Mouse (Mus musculus): Measurements from ENCODE around the gene Btbd11. TPM values are rescaled to one million over a fixed set of nuclear protein-coding genes. Genes with fewer than 3 reads are reported as not detected.

Gene Btbd11
- polyA plus RNA-seq (2012; rRNA removed): 1.0 and 1.8 TPM in 2 replicates

DNA sequence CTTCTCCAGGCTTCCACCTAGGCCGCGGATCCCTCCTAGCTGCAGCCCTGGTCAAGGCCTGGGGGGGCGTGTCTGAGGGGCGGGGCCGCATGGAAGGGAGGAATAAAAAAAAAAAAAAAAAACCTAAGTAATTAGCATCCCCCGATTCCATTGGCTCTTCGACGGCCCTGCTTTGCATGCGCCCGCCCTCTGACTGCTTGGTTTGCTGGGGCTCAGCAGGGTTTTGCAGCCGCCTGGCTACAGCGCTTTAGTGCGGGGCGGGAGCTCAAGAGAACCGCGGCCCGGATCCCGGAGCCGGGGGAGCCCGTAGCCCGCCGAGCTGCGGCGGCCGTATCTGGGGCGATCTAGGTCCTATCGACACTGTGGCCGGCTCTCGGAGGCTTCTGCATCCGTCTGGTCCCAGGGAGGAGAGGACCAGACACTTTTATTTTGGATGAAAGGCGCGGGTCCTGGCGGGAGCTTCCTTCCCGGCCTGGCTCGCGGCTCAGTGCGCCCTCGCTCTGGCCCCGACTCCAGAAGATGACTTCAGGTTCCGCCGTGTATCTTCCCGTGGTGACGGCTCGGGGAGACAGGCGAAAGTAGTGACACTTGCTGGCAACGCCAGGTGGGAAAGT lies at the start of gene Btbd11:
TSS of gene Btbd11 (plus strand) at position 210 of the 614 bp plus-strand sequence.
- H3K4me1 ChIP-seq (ENCODE audit: control insufficient read depth, insufficient read depth, insufficient read length, low read length): peaks cover 16% of the 10 kb centered on the region; the same call in 1 of the 2 replicates

DNA sequence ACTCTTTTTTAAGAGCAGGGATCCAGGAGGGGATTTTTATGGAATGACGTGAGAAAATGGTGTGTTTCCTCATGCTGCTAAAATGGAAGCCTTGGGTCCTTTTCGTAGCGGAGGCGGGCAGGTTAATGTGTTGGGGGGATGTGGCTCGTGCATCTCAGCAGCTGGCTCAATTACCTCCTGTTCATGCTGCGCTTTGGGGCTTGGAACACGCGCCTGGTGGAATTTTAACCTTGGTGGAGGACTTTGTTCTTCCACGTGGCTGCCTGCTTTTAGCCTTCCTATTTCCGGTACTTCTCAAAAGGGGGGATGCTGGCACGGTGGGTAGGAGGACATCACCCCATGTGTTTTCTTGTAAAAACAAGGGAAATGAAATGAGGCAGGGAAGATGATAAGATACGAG lies 47.9 kb upstream of the Btbd11 start:
- no peaks in the 10 kb centered on the region for H3K27me3 ChIP-seq (ENCODE audit: control insufficient read depth, insufficient read depth, low read length)
- no peaks in the 10 kb centered on the region for H3K4me1 ChIP-seq (ENCODE audit: control insufficient read depth, insufficient read depth, insufficient read length, low read length)
- no peak overlapping the region for H3K4me3 ChIP-seq (ENCODE audit: low read depth, low read length)
- no peaks in the 10 kb centered on the region for H3K36me3 ChIP-seq (ENCODE audit: control insufficient read depth, insufficient read depth, low read length)
- TF ChIP-seq CTCF (IDR thresholded peaks at IDR 0.05; ENCODE audit: extremely low read depth, insufficient read length, insufficient replicate concordance, low read depth, low read length): no peak
- TF ChIP-seq POLR2A (IDR thresholded peaks at IDR 0.05; ENCODE audit: low read depth, low read length): no peak
- H3K27ac ChIP-seq (ENCODE audit: insufficient read depth, low read depth, low read length): no peak overlapping the region
- WGBS: 66% methylated on average over 12 of the region's 12 CpGs

More for the DNA sequence above, at the start of gene Btbd11:
- no peaks in the 10 kb centered on the region for H3K36me3 ChIP-seq (ENCODE audit: control insufficient read depth, insufficient read depth, low read length)
- TF ChIP-seq CTCF (IDR thresholded peaks at IDR 0.05; ENCODE audit: extremely low read depth, insufficient read length, insufficient replicate concordance, low read depth, low read length): no peak
- peak; percentile 74 for TF ChIP-seq POLR2A (IDR thresholded peaks at IDR 0.05; ENCODE audit: low read depth, low read length)
- no peak within 1 kb of the TSS for H3K27ac ChIP-seq (ENCODE audit: insufficient read depth, low read depth, low read length)
- peaks cover 23% of the 10 kb centered on the region for H3K27me3 ChIP-seq (ENCODE audit: control insufficient read depth, insufficient read depth, low read length)
- H3K4me3 ChIP-seq (ENCODE audit: low read depth, low read length): peak within 1 kb of the TSS; percentile 64
- under 1% methylated on average over 46 of the region's 46 CpGs for WGBS

DNA sequence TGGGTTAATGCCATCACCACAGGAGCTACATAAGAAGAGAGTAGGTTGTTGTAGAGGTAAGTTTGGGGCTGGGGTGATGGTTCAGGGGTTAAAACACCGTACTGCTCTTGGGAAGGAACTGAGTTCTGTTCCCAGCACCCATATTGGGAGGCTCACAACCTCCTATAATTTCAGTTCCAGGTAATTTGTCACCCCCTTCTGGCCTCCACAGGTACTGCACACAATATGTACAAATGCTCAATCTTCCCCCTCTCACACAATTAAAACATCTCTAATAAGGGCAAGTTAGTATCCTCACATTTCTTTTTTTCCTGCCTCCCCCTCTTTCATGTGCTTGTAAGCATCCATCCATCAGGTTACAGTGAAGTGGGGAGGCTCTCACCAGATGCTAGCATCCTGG lies 44.7 kb upstream of the Btbd11 start:
- Histone ChIP-seq H3K27ac (ENCODE audit: insufficient read depth, low read depth, low read length) (no peak overlapping the region), H3K36me3 (ENCODE audit: control insufficient read depth, insufficient read depth, low read length) (no peaks in the 10 kb centered on the region), H3K27me3 (ENCODE audit: control insufficient read depth, insufficient read depth, low read length) (no peaks in the 10 kb centered on the region), H3K4me3 (ENCODE audit: low read depth, low read length) (no peak overlapping the region), H3K4me1 (ENCODE audit: control insufficient read depth, insufficient read depth, insufficient read length, low read length) (no peaks in the 10 kb centered on the region)
- 83% methylated on average over 1 of the region's 1 CpGs for WGBS
- no peak for TF ChIP-seq POLR2A (IDR thresholded peaks at IDR 0.05; ENCODE audit: low read depth, low read length)

DNA sequence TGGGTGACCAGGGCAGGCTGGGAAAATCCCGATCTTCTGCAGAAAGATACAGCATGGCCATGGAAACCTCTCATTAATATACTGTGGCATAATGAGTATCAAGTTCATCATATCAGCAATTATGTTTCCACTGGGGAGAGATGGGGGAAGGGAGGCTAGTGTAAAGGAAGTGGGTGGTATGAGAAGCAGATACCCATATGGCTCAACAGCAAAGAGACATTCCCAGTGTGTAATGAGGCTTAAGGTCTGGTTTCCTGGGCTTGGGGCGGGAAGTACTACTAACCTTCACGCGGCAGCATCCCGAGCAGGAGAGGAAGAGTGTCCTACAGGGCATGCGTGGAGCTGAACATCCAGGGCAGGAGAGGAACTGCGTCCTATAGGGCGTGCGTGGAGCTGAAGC lies 39.4 kb upstream of the Btbd11 start:
- 86% methylated on average over 9 of the region's 9 CpGs for WGBS
- Histone ChIP-seq H3K4me1 (ENCODE audit: control insufficient read depth, insufficient read depth, insufficient read length, low read length) (no peaks in the 10 kb centered on the region), H3K4me3 (ENCODE audit: low read depth, low read length) (no peak overlapping the region), H3K27me3 (ENCODE audit: control insufficient read depth, insufficient read depth, low read length) (no peaks in the 10 kb centered on the region; the same call in 1 of the 2 replicates), H3K27ac (ENCODE audit: insufficient read depth, low read depth, low read length) (no peak overlapping the region), H3K36me3 (ENCODE audit: control insufficient read depth, insufficient read depth, low read length) (no peaks in the 10 kb centered on the region)
- TF ChIP-seq CTCF (IDR thresholded peaks at IDR 0.05; ENCODE audit: extremely low read depth, insufficient read length, insufficient replicate concordance, low read depth, low read length): no peak
- no peak for TF ChIP-seq POLR2A (IDR thresholded peaks at IDR 0.05; ENCODE audit: low read depth, low read length)

DNA sequence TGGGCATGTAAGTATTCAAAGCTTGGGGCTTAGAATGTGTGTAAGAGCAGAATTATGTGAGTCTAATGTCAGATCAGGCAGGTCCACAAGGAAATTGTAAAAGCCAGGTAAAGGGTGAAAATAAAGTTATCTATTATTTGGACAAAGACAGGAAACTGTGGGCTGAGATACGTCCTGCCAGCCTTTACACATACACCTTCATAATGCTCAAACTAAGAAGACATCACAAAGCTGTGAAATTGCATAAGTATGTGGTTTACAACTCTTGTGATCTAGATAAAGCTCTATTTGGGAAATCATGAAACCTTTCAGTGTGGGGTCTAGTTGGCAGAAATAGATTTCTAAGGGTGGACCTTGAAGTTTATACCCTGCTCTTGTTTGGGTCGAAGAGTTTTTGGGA lies 34.1 kb upstream of the Btbd11 start:
- H3K36me3 ChIP-seq (ENCODE audit: control insufficient read depth, insufficient read depth, low read length): no peaks in the 10 kb centered on the region
- TF ChIP-seq POLR2A (IDR thresholded peaks at IDR 0.05; ENCODE audit: low read depth, low read length) (no peak), CTCF (IDR thresholded peaks at IDR 0.05; ENCODE audit: extremely low read depth, insufficient read length, insufficient replicate concordance, low read depth, low read length) (no peak)
- H3K4me3 ChIP-seq (ENCODE audit: low read depth, low read length): no peak overlapping the region
- WGBS: 48% methylated on average over 2 of the region's 2 CpGs
- H3K4me1 ChIP-seq (ENCODE audit: control insufficient read depth, insufficient read depth, insufficient read length, low read length): no peaks in the 10 kb centered on the region
- H3K27ac ChIP-seq (ENCODE audit: insufficient read depth, low read depth, low read length): no peak overlapping the region
- H3K27me3 ChIP-seq (ENCODE audit: control insufficient read depth, insufficient read depth, low read length): no peaks in the 10 kb centered on the region; the same call in 1 of the 2 replicates

DNA sequence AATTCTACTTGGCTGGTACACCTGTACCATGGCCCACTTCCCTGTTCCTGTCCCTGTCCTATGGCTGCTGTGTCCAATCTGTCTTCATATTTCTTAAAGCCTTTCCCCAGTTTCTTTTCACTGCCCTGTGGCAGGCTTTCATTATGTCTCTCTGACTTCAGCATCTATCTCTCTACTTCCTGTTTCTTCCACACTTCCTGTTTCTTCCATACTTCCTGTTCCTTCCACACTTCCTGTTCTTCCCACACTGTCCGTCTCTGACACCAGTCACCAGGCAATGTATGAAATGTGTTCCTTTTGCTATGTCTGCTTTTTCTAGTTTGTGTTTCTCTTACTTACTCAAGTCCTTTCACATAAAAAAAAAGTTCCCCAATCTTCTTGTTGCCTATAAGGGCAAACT lies 32.3 kb upstream of the Btbd11 start:
- TF ChIP-seq CTCF (IDR thresholded peaks at IDR 0.05; ENCODE audit: extremely low read depth, insufficient read length, insufficient replicate concordance, low read depth, low read length) (no peak), POLR2A (IDR thresholded peaks at IDR 0.05; ENCODE audit: low read depth, low read length) (no peak)
- H3K4me1 ChIP-seq (ENCODE audit: control insufficient read depth, insufficient read depth, insufficient read length, low read length): no peaks in the 10 kb centered on the region
- WGBS: 76% methylated on average over 1 of the region's 1 CpGs
- H3K36me3 ChIP-seq (ENCODE audit: control insufficient read depth, insufficient read depth, low read length): no peaks in the 10 kb centered on the region
- no peak overlapping the region for H3K4me3 ChIP-seq (ENCODE audit: low read depth, low read length)
- H3K27me3 ChIP-seq (ENCODE audit: control insufficient read depth, insufficient read depth, low read length): no peaks in the 10 kb centered on the region
- H3K27ac ChIP-seq (ENCODE audit: insufficient read depth, low read depth, low read length): no peak overlapping the region

DNA sequence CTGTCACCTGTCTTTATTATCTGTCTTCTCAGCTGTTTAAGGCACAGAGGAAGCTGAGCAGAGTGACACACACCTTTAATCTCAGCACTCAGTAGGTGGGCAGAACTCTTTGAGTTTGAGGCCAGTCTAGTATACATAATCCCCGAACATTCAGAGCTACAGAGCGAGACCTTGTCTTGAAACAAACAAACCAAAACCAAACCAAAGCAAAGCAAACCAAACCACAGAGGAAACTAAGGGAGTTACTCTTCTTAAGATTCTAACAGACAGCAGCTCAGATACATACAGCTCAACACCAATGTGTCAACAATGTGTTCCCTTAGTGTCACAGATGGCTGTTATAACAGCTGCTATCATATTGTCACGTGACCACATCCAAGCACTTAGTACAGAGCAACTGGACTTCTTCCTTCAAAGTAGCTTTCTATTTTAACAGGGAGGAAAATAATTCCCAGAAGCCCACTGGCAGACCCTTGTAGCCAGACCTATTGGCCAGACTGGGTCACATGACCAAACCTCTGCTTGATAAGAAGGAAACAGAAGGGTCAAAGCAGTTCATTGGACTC lies 27.0 kb upstream of the Btbd11 start:
- 82% methylated on average over 3 of the region's 3 CpGs for WGBS
- no peak for TF ChIP-seq POLR2A (IDR thresholded peaks at IDR 0.05; ENCODE audit: low read depth, low read length)
- TF ChIP-seq CTCF (IDR thresholded peaks at IDR 0.05; ENCODE audit: extremely low read depth, insufficient read length, insufficient replicate concordance, low read depth, low read length): no peak
- H3K27me3 ChIP-seq (ENCODE audit: control insufficient read depth, insufficient read depth, low read length): no peaks in the 10 kb centered on the region
- no peaks in the 10 kb centered on the region for H3K4me1 ChIP-seq (ENCODE audit: control insufficient read depth, insufficient read depth, insufficient read length, low read length)
- no peaks in the 10 kb centered on the region for H3K36me3 ChIP-seq (ENCODE audit: control insufficient read depth, insufficient read depth, low read length)
- no peak overlapping the region for H3K27ac ChIP-seq (ENCODE audit: insufficient read depth, low read depth, low read length)
- no peak overlapping the region for H3K4me3 ChIP-seq (ENCODE audit: low read depth, low read length)

All from small intestine, adult 2 months (tissue).